Mouse (Mus musculus) left cerebral cortex, adult 2 months (tissue): ENCODE data around the gene Zfp652. TPM values are rescaled to one million over a fixed set of nuclear protein-coding genes. Genes with fewer than 3 reads are reported as not detected.

ENCODE experiments used
- DNase-seq, 2 experiments: peaks; one replicate each; pipeline ENCODE4 v3.0.0; 2021 to 2022; ENCODE audit warnings: low spot score in 2 of 2, mixed read lengths in 1 of 2; ENCODE audit errors: extremely low spot score in 1 of 2
- H3K27ac ChIP-seq: fragments of 200-600 bp; 2 replicates; pipeline ENCODE4 v1.8.1; 2022
- H3K4me3 ChIP-seq: fragments of 200-600 bp; 2 replicates; pipeline ENCODE4 v1.8.1; 2022
- CTCF ChIP-seq: fragments of 200-600 bp; IDR thresholded peaks from 2 replicates; pipeline ENCODE4 v1.8.1; 2022; ENCODE audit warnings: antibody characterized with exemption, mild to moderate bottlenecking, moderate library complexity
- intact Hi-C: fragments of 180-260 bp; cut with DNase I; formaldehyde crosslinking; loops from one replicate; pipeline ENCODE4 v1.15.1; 2025
- total RNA-seq, 2 experiments: library from RNA; stranded (reverse); gene quantifications; 2 replicates each; pipeline ENCODE4 v1.2.3; 2021

Gene Zfp652
- total RNA-seq, 2 experiments from 2014 or later: 42.3 to 43.5 TPM

DNA sequence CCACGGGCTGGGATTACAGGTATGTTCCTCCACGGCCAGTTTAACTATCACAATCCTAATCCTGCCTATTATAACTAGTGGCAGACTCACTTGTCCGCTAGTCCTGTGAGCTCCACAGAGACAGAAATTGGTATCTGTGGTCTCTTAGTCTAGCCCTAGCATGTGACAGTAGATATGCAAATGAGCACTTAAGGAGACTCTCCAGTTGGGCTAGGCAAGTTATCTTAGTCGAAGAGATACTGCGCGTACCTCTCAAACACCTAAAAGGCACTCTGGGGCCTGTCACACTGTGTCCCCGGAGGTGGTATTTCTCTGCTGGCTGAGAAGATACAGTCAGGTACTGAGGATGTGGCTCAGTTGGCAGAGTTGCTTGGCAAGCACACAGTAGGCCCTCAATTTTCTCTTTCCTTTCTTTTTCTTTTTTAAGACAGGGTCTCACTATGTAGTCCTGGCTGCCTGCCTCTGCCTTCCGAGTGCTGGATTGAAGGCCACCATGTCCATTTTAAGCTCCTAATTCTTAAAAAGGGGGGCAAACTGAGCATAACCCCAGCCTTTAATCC, 80.6 kb downstream of the Zfp652 start:
- DNase-seq: no peak
- H3K4me3 ChIP-seq: no peak overlapping the region
- no peak for TF ChIP-seq CTCF
- intact Hi-C loops: no loop called here
- H3K27ac ChIP-seq: no peak overlapping the region

DNA sequence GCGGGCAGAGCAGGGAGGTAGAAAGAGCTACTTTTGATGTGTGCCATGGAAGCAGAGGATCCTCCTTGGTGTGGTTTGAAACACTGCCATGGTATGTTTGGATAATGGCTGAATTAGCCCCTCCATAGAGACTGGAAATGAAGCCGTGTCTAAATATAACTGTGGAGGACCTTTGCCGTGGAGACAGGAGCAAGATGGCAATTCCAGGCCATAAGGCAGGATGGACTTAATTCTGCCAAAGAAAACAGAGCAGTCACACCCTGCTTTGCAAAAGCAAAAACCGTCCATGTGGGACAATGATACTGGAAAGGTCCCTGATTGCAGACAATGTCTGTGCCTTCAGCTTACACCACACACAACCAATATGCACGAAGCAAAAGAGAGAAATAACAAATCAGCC, 81.7 kb downstream of the Zfp652 start:
- Histone ChIP-seq H3K4me3 (no peak overlapping the region), H3K27ac (no peak overlapping the region)
- intact Hi-C loops: no loop called here
- TF ChIP-seq CTCF: no peak
- DNase-seq: no peak

DNA sequence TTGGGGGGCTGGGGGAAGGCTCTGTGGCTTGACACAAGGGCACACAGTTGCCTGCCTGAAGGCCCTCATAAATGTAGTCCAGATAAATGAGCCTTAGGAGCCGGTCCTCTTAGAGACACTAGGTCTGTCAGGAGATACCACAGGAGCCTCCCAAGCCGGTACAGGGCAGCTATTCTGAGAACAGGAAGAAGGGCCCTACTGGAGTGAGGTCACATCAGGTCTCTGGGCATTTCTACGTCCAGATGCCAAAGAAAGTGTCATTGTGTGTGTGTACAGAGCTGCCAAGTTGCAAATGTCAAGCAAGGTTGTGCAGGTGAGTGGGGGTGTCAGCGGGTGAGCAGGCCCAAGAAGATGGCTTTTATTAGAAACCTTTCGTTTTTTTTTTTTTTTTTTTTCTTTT, 83.1 kb downstream of the Zfp652 start:
- no peak for TF ChIP-seq CTCF
- Histone ChIP-seq H3K27ac (no peak overlapping the region), H3K4me3 (no peak overlapping the region)
- no peak for DNase-seq
- intact Hi-C loops: no loop called here

DNA sequence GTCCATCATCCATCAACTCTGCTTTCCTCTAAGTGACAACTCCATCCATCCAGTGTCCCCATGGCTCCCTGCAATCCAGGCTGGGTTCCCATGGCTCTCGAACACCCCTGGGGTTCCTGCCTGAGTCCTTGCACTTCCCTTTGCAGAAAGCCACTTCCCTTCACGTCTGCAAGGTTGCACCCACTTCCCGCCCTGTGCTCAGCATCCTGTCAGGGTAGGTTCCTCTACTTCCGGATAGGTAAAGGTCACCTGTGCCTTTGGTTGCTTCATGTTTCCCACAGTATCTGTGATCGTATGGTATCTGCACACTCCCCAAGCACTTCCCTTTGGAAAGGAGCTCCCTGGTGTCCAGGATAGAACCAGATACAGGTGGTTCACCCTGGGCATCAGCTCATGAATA, 92.5 kb downstream of the Zfp652 start:
- TF ChIP-seq CTCF: no peak
- no peak overlapping the region for H3K4me3 ChIP-seq
- no peak for DNase-seq
- intact Hi-C loops: no loop called here
- no peak overlapping the region for H3K27ac ChIP-seq

DNA sequence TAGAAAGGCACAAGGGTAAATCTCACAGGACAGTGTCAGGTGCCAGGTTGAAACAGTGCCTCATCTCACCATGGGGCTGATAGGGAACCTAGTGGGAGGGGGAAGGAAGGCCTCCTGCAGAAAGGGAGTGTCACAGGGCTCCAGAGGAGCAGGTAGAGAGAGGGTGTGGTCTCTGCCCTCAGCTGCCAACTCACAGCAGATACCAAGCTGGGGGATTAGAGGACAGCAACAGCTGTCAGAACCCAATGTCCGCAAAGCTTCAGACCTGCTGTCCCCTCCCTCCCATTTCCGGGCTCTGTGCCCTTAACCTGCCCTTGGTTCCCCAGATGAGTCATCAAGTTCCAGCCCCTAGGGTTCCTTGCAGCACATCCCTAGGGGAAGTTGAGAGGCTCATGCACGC, 93.1 kb downstream of the Zfp652 start:
- no peak overlapping the region for H3K4me3 ChIP-seq
- intact Hi-C loops: no loop called here
- no peak for TF ChIP-seq CTCF
- no peak overlapping the region for H3K27ac ChIP-seq
- DNase-seq: no peak

DNA sequence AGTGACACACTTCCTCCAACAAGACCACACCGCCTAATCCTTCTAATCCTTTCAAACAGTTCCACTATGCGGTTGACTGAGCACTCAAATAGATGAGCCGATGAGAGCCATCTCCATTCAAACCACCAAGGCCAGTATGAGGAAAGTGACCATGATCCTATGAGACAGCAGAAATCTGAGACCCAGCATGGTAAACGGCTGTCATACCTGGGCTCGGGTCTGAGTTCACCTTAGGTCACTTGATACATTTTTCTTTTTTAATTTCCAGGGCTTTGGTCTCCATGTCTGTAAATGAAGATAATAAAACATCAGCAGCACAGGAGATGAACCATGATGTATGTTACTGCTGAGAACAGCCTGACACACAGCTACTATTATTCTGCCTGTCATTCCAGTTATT, 95.4 kb downstream of the Zfp652 start:
- DNase-seq: no peak
- Histone ChIP-seq H3K27ac (no peak overlapping the region), H3K4me3 (no peak overlapping the region)
- TF ChIP-seq CTCF: no peak
- intact Hi-C loops: no loop called here

DNA sequence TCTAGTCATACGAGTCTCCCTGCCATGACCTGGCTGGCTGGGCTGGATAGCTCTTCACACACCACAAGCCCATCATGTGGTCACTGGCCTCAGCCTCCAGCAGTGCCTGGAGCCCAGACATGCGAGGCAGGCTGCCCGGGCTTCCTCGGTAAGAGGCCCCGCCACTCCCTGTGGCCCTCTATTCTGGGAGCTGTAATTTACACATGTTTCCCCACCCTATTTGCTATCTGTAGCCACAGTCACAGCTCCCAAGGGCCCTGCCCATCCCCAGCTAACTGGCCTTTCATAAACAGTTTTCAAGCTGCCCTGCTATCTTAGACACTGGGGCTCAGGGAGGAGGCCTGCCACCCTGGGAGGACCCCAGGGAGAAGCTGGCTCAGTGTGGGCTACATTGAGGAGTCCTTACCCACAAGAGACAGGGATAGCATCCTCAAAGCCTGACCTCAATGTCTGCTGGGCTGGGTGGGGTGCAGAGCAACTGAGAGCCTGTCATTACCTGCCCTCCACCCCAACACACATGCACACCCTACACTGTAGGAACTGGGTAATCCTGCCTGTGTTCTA, 96.1 kb downstream of the Zfp652 start:
- DNase-seq: no peak
- no peak for TF ChIP-seq CTCF
- intact Hi-C loops: no loop called here
- H3K27ac ChIP-seq: no peak overlapping the region
- no peak overlapping the region for H3K4me3 ChIP-seq

DNA sequence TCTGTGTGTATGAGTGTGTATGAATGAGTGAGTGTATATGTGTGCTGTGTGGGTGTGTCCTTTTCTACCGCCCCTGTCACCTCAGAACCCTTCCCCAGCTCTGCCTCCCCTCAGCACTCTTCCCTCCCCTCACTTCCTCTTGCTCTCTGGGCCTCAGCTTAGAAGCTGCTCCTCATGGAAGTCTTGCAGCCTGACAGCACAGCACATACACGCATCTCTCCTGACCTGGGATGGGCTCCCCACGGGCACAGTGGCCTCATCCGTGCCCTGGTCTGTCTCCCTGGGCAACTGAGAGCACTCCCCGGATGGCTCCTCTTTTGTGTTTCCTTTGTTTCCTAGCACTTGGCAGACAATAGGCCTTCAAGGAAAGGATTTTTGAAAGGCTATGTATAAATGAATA, 97.1 kb downstream of the Zfp652 start:
- DNase-seq: no peak
- H3K4me3 ChIP-seq: no peak overlapping the region
- no peak for TF ChIP-seq CTCF
- no peak overlapping the region for H3K27ac ChIP-seq
- intact Hi-C loops: no loop called here

DNA sequence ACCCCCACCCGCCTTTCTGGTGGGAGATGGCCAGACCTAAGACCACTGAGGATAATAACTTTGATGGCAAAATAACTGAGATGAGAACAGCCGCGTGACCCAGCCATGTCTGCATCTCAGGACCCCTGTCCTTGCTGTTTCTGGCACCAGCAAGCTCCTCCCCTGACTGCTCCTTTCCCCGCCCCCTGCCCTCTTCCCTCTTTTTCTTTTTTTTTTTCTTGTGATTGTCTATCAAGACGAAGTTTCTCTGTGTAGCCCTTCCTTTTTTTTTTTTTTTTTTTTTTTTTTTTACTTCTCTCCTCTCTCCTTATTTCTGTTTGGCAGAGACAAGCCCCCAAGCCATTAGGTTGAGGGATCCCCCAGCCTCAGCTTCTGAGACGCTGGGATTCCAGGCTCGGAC, 98.4 kb downstream of the Zfp652 start:
- H3K27ac ChIP-seq: no peak overlapping the region
- DNase-seq: no peak
- TF ChIP-seq CTCF: no peak
- no peak overlapping the region for H3K4me3 ChIP-seq
- intact Hi-C loops: no loop called here

DNA sequence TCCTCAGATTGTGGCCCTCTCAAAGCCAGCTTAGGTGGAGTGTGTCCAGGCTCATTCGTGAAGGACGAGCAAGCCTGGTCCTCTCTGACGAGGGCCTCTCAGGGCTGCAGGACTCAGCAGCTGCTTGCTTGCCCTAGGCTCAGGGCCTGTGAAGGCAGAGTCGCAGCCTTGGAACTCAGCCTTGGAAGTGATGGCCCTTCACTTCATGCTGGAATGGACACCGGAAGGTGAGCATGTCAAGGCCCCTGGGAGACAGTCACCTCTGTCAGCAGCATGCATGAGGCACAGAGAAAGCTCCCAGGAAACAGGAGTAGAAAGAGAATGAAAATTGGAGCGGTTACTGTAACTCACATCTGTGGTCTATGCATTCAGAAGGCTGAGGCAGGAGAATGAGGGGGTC, 99.3 kb downstream of the Zfp652 start:
- no peak for DNase-seq
- no peak overlapping the region for H3K4me3 ChIP-seq
- no peak overlapping the region for H3K27ac ChIP-seq
- intact Hi-C loops: no loop called here
- TF ChIP-seq CTCF: no peak

DNA sequence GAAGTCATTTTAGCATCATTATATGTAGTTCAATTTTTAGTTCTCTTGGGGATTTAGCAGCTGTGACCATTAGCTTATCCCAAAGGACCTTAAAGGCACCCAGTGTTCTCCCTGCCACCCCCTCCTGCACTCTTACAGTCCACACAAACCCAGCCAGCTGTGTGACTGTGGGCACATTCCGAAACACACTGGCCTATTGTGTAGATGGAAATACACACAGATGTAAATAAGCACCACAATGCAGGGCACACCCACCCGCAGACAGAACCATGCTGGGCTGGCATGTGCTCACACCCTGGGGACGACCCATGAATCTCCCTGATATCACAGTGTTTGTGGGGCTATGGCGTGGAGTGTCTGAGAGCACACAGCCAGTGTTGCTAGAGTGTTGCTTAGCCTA, 99.8 kb downstream of the Zfp652 start:
- intact Hi-C loops: no loop called here
- H3K4me3 ChIP-seq: no peak overlapping the region
- no peak for TF ChIP-seq CTCF
- no peak overlapping the region for H3K27ac ChIP-seq
- no peak for DNase-seq

DNA sequence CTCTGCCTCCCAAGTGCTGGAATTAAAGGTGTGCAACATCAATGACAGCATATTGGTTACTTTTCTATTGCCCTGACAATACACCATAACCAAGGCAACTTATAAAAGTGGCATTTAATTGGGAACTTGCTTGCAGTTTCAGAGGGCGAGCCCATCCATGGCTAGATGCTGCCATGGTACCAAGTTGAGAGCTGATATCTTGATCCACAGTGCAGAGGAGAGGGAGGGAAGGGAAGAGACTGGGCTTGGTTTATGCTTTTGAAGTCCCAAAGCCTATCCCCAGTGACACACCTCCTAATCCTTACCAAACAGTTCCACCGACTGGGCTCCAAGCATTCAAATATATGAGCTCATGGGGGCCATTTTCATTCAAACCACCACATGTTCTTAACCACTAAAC, 101.6 kb downstream of the Zfp652 start:
- no peak for DNase-seq
- intact Hi-C loops: no loop called here
- no peak for TF ChIP-seq CTCF
- Histone ChIP-seq H3K4me3 (no peak overlapping the region), H3K27ac (no peak overlapping the region)

DNA sequence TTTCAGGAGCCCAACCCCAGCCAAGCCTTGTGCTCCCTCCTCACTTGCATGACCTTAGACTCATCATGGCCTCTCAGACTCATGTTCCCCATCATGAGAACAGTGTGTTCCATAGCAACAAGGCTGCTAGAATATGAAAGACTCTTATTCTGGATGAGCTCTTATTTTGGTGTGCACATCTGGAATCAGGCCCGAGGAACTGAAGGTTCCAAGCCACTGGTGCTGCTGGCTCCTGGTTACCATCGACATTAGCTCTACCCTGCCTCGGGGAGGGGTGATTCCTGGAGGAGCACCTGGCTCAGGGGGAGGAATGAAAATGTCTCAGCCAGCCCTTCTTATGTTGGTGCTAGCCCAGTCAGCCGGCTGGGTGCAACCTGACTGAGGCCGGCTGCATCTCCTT, 102.4 kb downstream of the Zfp652 start:
- no peak overlapping the region for H3K4me3 ChIP-seq
- TF ChIP-seq CTCF: no peak
- intact Hi-C loops: no loop called here
- H3K27ac ChIP-seq: no peak overlapping the region
- DNase-seq: no peak
